Mouse (Mus musculus): ENCODE measurements around the gene Abat.

Abat gene

DNA sequence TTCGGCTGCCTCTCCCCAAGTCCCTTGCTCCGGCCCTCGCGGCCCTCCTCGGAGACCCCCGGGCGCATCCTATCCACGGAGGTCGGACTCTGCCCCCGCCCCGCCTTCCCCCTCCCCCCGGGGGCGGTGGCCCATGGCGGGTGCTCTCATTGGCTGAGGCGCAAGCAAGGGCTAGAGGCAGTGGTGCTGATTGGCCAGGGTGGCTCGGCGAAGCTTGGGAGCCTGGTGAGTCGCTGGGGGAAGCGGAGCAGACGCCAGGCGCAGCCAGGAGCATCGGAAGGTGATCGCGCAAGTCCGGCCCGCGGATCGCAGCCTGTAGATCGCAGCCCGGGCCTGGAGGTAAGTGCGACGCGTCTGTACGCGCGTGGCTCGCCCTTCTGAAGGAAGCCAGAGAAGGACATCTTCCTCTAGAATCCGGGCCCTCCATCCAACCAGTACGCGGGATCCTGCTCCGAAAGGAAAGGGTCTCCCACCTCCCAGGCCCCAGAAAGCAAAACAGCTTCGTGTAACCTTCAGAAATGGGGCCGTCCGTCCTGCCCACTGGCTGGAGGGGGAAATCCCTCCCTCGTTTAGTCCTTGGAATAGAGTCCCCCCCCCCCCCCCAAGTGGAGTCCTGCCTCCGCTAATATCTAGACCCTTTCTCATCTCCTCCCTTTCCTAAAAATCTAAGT is at the start of gene Abat:
Gene Abat (plus strand): TSS at position 194 of the 671 bp plus-strand sequence.
- peak; percentile 91 for DNase-seq

- no peak for DNase-seq
Observed at GRCm38 (mm10) chr16:8470132-8470531, 43.1 kb upstream of the Abat start.

- DNase-seq, result peak; percentile 88
Observed at GRCm38 (mm10) chr16:8470603-8471481, 42.4 kb upstream of the Abat start, which contains the start of gene Mettl22. TSS of gene Mettl22 (plus strand) at chr16:8470788.

- DNase-seq, result no peak
Observed at GRCm38 (mm10) chr16:8487396-8488005, 25.7 kb upstream of the Abat start.

GRCm38 (mm10) chr16:8489340-8489739 is 23.9 kb upstream of the Abat start:
- no peak for DNase-seq

- no peak for DNase-seq
Observed at GRCm38 (mm10) chr16:8491743-8492490, 21.3 kb upstream of the Abat start.

DNA sequence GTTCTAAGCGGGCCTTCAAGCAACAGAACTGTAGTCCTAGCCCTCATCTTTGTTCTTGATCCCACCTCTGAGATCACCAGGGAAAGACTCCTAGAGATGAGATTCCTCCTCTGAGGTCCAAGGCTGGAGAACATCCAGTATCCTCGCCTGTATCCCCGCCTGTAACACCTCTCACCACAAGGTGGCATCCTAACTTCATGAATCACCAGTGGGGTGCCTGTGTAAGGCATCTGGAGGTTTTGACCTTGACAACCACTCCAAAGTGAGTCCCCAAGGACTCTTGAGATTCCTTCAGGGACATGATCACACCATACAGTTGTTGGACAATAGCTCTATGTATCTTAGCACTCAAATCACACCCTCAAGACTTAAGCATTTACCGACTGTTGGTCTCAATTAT is 19.0 kb upstream of the Abat start:
- peak; percentile 55 for DNase-seq

GRCm38 (mm10) chr16:8496967-8497366 is 16.3 kb upstream of the Abat start:
- no peak for DNase-seq

DNA sequence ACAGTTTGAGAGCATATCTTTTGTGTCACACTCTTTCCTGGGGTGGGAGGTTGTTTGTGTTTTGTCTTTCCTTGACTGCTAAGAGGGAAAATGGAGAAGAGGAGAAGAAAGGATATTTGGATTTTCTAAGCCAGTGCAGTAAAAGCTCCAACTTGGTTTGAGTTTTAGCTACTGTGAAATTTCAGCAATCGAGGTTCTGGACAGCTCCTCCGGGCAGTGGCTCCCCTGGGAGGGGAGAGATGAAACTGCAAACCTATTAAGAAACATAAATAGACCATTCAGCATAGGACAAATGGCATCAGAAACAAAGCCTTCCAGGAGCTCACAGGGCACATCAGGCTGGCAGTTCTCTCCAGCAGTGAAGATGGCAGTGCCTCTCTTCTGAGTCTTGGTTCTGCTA is 9.0 kb upstream of the Abat start:
- no peak for DNase-seq

DNA sequence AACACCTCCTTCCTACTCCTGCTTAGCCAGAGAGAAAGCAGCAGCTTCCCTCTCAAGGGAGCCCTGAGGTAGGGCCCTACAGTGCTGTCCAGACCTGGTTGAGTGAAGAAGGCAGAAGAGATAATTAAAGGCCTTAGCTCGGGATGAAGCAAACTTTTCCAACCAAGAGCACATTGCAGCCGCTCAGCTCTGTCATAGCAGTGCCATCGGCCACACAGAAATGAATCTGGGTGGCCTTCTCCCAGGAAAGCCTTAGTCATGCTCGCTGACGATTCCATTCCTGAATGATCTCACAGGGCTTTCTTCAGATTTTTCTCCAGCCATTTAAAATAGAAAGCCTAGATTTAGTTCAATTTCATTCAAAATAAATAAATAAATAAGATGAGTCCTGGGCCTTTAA is 3.3 kb upstream of the Abat start:
- no peak for DNase-seq

DNA sequence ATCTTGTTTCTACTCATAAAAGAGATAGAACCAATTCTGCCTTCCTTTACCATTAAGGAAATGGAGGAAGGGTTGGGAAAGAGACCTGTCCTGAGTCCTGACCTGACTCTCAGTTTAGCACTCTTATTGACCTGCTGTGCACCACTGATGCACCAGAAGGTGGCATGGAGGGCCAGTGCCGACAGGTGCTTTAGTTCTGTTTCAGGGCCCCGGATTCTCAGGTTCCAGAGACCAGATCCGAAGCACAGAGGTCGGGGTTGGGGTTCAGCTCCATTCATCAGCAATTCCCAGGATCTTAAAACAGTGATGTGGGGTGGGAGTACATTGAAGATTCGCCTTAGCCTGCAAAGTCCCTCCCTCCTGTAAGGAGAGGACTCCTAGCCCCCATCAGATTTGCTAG is 399 bp upstream of the Abat start:
- DNase-seq, result no peak

DNA sequence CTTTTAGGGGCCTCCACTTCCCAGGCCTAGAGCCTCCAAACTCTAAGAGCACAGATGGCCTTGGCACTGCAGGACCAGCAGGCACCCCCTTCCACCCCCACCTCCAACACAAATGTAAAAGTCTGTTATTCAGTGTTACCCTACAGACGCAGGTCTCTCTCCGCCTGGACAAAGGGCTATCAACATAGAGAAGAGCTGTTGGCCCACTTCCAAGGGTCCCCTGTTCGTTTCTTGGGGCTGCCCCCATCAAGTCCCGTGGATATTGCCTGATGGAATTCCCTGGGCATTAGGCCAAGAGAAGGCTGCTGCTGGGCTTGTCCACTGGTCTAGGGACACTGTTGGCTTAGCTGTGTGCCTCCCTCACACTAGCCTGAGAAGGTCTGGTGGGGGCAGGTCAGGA is 951 bp downstream of the Abat start:
- peak; percentile 40 for DNase-seq

GRCm38 (mm10) chr16:8520525-8520924 is 7.3 kb downstream of the Abat start:
- no peak for DNase-seq

- DNase-seq, result no peak
Observed at GRCm38 (mm10) chr16:8521322-8521721, 8.1 kb downstream of the Abat start.

DNA sequence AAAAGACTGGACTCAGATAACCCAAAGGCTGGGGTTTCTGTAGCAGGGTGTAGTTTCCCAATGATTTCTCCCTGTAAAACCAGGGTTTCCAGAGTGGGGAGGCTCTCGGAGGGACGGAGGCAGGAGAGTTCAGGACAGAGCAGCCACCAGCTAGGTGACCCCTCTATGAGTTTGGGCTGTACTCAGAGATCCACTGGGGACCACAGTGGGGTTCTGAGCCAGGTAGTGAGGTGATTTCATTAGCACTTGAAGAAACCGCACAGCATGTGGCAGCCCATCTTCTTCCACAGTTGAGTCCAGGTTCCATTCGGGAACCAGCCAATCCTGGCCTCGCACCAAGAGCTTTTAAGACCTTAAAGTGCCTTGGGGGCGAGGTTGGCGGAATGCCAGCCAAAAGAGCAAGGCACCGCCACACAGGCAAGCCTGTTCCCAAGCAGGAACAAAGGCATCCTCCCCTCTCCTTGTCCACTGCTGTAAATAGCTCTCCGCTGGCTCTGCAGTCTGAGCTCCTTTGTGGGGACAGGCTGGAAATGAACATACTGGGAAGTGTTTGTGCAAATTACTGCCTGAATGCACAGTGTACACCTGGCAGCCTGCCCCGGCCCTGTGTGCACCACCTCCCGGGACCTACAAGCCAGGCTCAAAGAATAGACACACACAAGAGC is 10.4 kb downstream of the Abat start:
- peak; percentile 71 for DNase-seq

- no peak for DNase-seq
Observed at GRCm38 (mm10) chr16:8524163-8524847, 11.1 kb downstream of the Abat start.

DNA sequence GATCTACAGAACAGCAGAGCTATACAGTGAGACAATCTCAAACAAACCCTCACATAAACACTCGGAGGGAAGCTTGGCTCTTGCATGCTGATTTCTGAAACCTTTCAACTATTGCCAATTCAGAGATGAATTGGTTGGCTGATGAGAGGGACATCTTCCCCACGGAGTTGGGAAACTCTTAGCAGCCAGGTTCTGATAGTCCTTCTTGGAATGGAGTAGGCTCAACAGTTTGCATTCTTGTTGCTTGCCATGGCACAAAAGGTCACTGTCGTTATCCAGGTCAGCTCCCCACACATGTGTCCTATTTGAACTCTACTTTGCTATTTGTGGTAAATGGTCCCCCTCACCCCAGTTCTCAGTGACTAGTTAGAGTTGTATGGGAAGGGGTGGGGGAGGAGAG is 12.1 kb downstream of the Abat start:
- DNase-seq, result no peak

GRCm38 (mm10) chr16:8525877-8526276 is 12.6 kb downstream of the Abat start:
- no peak for DNase-seq

DNA sequence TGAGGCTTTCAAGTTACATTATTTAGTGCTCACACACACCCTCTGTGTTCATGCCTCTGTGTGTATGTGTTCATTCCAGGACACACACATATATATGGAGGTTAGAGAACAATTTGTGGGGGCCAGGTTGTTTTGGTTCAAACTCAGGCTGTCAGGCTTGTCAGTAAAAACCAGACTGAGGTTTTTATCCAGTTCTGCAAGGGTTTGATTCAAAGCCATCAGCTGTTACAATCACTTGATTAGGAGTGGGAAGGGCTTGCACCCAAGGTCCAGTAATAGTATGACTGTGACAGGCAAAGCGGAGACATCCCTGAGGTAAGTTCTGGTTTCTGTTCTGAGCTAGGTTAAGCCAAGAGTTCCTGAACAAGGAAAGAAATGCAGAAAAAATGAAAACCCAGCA is 16.2 kb downstream of the Abat start:
- DNase-seq, result no peak

DNA sequence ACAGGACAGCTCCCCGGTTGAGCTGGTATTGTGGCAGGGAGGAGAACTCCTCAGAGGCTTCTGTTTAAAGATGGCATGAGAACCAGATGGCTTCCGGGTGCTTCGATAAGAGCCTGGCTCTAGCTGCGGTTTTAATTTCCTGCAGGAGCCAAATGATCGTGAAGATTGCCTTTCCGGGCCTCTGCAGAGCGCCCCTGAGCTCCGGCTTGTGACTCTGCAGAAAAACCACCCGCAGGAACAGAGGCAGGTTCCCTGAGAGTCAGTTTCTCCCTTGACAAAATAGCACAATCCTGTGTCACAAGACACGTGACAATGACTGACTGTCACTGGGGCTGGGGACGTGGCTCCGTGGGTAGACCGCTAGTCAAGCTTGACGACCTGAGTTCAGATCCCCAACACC is 16.8 kb downstream of the Abat start:
- no peak for DNase-seq

DNA sequence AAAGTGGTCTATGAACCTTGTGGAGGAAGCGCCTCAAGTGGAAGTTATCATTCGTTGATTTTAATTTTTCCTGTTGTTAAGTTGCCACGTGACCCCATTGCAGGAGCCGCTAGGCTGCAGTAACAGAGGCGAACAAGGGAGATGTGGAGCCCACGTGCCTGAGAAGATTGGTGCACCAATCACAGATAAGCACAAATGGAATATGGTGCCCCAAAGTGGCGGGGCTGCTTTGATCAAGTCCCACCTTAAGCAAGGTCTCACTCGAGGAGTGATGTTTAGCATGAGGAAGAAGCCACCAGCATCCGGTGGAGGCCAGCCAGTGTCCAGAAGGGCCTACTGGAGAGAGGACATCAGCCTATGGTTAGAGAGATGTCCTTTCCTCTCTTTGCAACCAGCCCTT is 19.2 kb downstream of the Abat start:
- DNase-seq, result no peak

DNA sequence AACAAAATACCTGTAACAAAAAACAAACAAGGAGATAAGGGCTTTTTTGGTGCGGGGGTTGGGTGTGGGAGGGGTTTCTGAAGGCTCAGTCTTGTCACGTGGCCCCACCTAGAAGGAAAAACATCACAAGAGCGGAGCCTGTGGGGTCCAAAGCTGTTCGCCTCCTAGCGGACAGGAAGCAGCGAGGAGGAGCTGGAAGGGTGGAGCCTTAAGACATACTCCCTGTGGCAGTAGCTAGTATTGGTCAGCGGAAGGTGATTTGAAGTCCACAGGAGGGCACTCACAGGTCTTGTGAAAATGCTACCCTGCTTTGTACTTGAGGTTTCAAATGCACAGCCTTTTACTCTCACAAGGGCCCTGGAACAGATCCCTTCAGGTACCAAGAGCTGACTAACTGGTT is 19.7 kb downstream of the Abat start:
- DNase-seq, result no peak

Data from right cerebral cortex, postnatal 4 days (tissue).